Mouse (Mus musculus) kidney, postnatal 25 days (tissue): ENCODE measurements at regions not wholly inside any gene's neighbourhood (a gene's known extent, or its start where the extent isn't known, plus 50 kb on each side); places are given as distances from the start of the nearest gene placed in this dataset.

Source experiments
- DNase-seq, 2 experiments: peaks; one replicate each; pipeline ENCODE4 v3.0.0; 2021; ENCODE audit warnings: mixed read lengths in 2 of 2

- DNase-seq: no peak
Measured at GRCm38 (mm10) chr8:78018430-78019180, 194.5 kb upstream of the Ttc29 start.

- no peak for DNase-seq
Measured at GRCm38 (mm10) chr8:78021473-78021872, 191.6 kb upstream of the Ttc29 start.

GRCm38 (mm10) chr8:78022986-78023385 lies 190.1 kb upstream of the Ttc29 start:
- DNase-seq: no peak

GRCm38 (mm10) chr8:78023467-78023866 lies 189.6 kb upstream of the Ttc29 start:
- DNase-seq: peak; percentile 16 to 48

- DNase-seq: no peak
Measured at GRCm38 (mm10) chr8:78023936-78024335, 189.2 kb upstream of the Ttc29 start.

GRCm38 (mm10) chr8:78024964-78025363 lies 188.1 kb upstream of the Ttc29 start:
- no peak for DNase-seq

DNA sequence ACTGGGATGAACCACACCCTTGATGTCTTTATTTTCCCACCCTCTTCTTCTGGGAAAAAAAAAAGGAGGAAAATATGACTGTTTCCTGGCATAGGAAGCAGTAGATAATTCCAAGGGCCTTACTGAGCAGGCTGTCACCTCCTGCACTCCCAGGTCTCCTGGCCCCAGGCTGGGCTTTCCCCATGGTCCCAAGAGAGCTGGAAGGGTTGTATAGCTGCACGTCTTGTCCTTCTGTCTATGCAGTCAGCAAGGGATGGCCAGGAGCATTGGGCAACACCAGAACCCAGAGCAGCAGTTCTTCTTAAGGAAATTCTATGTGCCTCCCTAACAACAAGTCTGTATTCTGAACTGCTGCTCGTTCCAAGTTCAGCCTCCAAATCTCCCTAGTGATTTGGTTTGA lies 185.7 kb upstream of the Ttc29 start:
- no peak for DNase-seq

- DNase-seq: no peak
Measured at GRCm38 (mm10) chr8:78028928-78029327, 184.2 kb upstream of the Ttc29 start.

- DNase-seq: no peak
Measured at GRCm38 (mm10) chr8:78031811-78032210, 181.3 kb upstream of the Ttc29 start.

DNA sequence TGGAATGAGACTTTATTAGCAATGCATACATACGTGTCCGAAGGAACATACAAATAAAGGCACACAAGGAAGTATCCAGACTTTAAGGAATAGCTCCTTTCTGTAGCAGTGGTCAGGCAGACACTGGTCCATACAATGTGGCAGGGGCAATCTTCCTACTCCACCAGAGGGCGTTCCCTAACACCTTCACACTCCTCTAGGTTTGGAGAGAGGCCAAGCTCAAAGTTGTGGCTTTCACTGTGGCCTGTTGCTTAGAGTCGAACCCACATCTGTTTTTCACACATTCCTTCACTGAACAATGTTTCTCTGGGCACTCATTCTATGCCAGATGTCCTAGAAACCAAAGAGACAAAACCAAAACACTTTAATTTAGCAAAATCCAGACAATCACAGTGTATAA lies 178.4 kb upstream of the Ttc29 start:
- DNase-seq: no peak

GRCm38 (mm10) chr8:78037218-78037617 lies 175.9 kb upstream of the Ttc29 start:
- no peak for DNase-seq

- DNase-seq: no peak
Measured at GRCm38 (mm10) chr8:78046691-78047090, 166.4 kb upstream of the Ttc29 start.

GRCm38 (mm10) chr8:78050768-78051167 lies 162.3 kb upstream of the Ttc29 start:
- no peak for DNase-seq

DNA sequence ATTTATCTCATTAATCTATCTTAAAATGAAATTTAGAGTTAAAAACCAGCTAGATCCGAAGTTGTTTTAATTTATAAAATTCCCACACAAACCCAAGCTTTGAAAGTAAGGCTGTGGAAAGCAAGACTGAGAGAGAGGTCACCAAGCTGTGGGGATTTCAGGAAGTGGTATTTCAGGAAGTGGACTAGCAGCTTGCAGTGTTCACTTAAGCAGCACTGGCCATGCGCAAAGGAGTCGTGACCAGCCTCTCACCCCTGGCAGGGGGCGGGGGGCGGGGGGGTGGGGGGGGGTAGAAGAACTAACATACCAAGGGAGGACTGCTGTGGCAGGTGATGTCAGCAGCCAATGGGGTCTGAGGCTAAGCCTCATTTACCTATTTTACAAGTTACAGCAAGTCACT lies 158.7 kb upstream of the Ttc29 start:
- no peak for DNase-seq

- no peak for DNase-seq
Measured at GRCm38 (mm10) chr8:78054920-78055319, 158.2 kb upstream of the Ttc29 start.

DNA sequence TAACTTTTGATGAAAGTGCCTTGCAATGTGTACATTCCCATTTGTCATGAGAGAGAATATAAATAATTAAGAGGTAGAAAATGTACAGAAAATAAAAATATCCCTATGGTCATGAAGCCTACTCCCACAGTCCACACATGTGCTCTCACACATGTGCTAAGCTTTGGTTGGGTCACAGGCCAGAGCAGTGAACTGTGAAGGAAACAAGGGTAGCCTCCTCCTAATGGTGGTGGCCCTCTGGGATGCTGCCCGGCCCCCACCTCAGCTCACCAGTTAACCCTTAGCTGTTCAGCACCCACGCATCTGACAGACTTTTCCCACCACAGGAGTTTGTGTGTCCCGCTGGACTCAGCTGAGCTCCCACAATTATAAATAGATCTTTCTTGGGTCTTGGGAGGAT lies 157.6 kb upstream of the Ttc29 start:
- no peak for DNase-seq

- no peak for DNase-seq
Measured at GRCm38 (mm10) chr8:78057357-78057756, 155.7 kb upstream of the Ttc29 start.

- no peak for DNase-seq
Measured at GRCm38 (mm10) chr8:78061827-78062719, 151.0 kb upstream of the Ttc29 start.

DNA sequence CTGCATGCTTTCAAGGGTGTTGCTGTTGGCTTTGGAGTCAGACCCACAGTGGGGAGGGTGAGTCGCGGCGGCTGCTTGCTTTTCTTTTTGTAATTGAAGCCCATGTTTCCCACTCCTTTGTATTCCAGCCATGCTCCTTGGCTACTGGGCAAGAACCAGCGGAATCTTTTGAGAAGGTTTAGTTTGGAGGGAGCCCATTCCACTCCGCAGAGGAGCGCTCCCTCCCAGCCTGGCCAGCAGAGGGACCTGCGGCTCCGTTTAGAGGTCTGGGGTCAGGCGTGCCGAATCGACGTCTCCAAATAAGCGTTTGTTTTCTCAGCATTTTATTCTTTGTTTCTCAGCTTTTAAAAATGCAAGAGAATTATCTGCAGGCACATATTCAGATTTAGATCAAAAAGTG lies 149.6 kb upstream of the Ttc29 start:
- peak in 1 of 2 experiments; percentile 27 for DNase-seq

DNA sequence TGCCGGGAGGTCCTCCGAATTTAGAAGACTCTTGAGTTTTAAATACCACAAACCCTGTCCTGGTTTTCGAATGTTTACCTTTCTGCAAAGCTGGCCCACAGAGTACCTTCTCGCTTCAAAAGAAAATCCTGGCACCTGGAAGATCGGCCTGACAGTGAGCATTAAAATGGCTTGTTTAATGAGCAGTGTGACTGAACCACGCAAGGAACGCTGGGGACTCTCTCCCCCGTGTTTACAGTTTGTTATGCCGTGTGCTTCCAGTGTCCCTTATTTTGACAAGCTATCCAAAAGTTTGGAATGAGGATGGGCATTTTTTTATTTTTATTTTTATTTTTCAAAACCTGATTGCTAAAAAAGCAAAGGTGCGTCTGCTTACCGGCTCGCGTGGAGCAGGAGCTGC lies 148.9 kb upstream of the Ttc29 start:
- no peak for DNase-seq

- DNase-seq: no peak
Measured at GRCm38 (mm10) chr8:78065890-78066493, 147.1 kb upstream of the Ttc29 start.

- DNase-seq: no peak
Measured at GRCm38 (mm10) chr8:78068087-78068910, 144.8 kb upstream of the Ttc29 start.

DNA sequence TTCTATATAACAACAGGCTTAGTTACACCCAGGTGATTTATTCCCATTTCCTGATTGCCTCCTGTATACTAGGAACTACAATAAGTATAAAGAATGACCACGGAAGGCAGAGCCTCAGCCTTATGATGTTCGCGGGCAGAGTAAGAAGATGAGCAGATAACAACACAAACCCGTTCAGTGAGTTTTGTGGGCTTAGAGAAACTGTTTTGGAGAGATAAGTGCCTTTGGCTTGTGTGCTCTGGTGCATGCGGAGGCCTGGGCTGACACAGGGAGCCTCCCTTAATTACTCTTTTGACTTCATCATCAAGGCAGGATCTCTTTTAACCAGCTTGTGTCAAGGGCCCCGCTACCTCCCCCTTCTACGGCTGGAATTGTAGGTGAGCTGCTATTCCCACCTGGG lies 139.3 kb upstream of the Ttc29 start:
- no peak for DNase-seq
